Mouse (Mus musculus) c-Kit-positive CD71-negative TER-119-negative erythroid progenitor cells, embryonic 14.5 days (primary cell): ENCODE results near the gene Gldc.
"Not testable (repeated sequence)": the region's sequence is repeated elsewhere in the genome, so short reads cannot be mapped to it uniquely, and the experiment has no call there.

Source experiments
- DNase-seq: peaks from one replicate; pipeline ENCODE4 v3.0.0-alpha.2; 2013; ENCODE audit warnings: low read depth

Gldc gene

DNA sequence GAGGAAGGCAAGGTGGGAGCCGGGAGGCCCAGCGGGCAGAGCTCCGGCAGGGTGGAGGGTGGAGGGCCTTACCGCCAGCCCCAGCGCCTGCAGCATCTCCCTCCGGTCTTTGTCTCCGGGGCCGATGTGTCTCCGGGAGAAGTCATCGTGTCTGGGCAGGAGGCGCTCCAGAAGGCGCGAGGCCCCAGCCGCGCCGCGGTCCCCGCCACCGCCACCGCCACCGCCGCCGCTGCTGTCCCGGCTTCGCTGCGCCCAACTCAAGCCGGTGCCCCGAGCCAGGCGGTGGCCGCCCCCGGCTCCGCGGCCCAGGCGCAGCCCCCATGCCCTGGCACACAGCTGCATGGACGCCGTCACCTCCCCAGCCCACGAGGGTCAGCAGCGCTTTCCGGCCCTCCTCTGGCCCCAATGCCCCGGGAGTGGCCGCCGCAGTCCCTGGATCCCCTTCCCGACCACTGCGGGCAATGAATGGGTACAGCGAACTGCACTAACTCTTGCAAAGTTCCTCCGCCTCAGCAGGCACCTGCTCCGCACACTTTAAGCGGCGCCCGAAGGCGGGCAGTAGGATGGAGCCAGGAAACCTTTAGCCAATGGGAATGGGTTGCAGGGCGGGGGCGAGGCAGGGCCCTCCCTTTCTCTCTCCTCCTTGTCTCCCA lies at the start of gene Gldc:
Gene Gldc (minus strand): TSS at position 511 of the 653 bp plus-strand sequence.
- DNase-seq: peak; percentile 4

DNA sequence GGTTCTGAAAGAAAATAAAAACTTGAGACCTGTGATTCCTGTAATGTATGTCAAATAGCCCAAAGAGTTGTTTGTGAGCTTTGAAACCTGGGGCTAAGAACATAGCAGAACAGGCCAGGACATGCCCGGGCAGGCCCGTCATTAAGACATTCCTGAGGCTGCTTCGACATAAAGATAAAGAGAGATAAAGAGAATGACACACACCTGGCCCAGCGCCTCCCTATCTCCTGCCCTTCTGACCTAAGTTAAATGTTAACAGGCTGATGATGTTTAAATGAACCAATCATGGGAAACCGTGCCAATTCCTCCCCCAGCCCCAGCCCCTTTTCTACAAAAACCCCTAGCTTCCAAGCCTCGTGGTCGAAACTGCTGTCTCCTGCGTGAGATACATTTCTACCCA lies 47.4 kb upstream of the Gldc start:
- not testable (repeated sequence) for DNase-seq

DNA sequence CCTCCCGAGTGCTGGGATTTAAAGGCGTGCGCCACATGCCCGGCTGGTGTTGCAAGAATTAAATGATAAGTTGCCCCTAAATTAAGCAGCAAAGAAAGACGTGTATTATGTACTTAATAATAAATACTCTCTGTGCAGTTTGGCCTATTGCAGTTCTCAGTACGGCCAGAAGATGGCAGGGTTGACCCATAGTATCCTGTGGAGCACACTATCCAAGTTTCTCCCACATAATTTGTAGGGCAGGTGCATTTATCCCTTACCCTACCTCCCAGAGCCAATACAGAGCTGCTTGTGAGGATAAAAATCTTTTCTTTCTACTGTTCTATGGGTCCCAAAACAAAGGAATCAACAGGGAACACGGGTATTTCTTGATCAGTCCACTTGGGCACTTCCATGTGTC lies 42.1 kb upstream of the Gldc start:
- DNase-seq: peak; percentile 17

DNA sequence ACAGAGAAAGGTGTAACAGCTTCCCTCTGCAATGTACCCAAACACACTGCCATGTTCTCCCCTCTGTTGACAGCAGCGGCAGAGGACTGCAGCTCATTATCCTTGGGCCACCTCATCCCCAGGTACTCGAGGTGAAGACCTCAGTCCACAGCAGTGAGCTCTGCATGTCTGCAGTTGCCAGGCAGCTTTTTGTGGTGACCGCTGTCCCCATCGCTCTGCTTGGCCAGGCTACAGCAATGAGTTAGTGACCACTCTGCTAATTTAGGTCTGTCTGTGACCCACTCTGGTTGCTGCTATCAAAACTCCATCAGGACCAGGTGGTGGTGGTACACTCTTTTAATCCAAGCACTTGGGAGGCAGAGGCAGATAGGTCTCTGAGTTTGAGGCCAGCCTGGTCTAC lies 41.0 kb upstream of the Gldc start:
- DNase-seq: no peak

DNA sequence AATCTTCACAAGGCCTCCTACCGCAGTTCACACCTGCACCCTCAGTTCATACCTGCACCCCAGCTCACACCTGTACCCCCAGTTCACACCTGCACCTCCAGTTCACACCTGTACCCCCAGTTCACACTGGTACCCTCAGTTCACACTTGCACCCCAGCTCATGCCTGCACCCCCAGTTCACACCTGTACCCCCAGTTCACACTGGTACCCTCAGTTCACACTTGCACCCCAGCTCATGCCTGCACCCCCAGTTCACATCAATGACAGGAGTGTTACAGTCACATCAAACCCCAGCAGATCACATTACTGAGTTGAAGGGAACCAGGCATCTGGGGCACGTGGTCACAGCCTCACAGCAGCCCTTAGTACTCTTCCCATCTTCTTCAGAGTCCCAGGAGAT lies 40.5 kb upstream of the Gldc start:
- DNase-seq: not testable (repeated sequence)

DNA sequence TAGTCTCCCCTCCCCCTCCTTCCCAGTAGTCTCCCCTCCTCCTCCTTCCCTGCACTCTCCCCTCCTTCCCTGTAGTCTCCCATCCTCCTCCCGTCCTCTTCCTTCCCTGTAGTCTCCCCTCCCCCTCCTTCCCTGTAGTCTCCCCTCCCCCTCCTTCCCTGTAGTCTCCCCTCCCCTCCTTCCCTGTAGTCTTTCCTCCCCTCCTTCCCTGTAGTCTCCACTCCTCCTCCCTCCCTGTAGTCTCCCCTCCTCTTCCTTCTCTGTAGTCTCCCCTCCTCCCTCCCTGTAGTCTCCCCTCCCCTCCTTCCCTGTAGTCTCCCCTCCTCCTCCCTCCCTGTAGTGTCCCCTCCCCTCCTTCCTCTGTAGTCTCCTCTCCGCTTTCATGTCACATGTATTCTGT lies 38.8 kb upstream of the Gldc start:
- DNase-seq: no peak

DNA sequence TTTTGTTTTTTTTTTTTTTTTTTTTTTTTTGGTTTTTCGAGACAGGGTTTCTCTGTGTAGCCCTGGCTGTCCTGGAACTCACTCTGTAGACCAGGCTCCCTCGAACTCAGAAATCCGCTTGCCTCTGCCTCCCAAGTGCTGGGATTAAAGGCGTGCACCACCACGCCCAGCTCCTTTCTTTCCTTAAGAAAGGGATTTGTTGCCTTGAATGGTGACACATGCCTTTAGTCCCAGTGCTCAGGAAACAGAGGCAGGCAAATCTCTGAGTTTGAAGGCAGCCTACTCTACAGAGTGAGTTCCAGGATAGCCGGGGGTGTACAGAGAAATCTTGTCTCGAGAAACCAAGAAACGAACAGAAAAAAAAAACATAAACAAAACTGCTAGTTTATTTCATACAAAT lies 33.8 kb upstream of the Gldc start:
- DNase-seq: not testable (repeated sequence)

DNA sequence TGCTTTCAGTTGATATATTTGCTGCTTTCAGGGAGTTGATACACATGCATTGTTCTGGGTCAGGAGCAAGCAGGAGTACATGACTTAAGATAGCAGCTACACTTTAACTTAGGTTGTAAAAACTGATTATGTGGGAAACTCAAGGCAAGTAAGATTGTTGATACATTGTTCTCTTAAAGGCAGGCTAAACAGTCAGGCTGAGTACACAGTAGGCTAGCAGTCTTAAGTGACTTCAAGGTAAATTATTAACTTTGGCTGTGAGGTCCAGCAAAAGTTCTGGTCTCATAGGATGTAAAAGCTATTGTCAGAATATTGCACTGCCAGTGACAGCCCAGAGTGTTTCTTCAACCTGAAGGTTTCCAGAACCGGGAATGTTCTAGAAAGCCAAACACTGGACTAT lies 31.8 kb upstream of the Gldc start:
- DNase-seq: no peak

DNA sequence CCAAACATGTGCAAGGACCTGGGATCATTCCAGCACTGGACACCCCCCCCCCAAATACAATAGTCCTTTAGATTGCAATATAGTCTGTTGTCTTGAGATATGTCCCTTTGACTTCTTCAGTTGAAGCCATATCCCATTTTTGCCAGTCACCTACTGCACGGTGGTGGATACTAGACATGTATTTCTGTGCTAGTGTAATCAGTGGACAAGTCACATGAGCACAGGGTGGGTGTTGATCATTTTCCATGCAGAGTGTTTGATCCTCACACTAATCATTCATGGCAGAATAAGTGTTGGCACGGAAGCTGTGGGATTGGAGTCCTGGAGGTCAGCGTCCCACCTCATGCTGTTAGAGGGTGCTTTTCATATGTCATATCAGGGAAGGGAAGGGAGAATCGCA lies 30.6 kb upstream of the Gldc start:
- no peak for DNase-seq

DNA sequence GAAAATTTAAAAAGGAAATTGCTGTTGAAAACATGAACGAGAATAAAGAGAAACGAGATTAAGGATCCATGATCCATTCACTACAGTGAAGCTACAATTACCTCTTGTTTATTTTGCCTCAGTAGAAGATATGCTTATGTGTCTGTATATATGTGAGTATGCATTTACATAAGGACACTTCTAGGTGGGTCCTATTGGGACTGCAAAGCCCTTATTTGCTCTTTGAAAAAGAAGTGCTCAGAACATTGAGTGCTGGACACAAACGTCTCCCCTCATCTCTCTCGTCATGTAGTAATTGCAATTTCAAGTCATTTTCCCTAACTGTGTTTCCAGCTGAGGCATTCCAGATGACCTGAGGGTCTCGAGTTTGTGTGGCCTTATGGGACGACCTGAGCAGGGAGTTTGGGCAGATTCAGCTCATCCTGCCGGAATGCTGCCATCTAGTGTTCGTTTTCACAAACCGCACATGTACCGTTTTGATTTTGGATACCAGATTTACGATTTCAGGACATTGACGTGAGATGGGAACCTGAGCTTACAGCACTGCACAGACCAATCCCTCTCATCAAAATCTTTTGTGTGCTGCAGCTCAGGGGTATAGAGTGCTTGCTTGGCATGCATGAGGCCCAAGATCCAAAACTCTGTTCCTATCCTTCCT lies 30.1 kb upstream of the Gldc start:
- DNase-seq: peak; percentile 34

DNA sequence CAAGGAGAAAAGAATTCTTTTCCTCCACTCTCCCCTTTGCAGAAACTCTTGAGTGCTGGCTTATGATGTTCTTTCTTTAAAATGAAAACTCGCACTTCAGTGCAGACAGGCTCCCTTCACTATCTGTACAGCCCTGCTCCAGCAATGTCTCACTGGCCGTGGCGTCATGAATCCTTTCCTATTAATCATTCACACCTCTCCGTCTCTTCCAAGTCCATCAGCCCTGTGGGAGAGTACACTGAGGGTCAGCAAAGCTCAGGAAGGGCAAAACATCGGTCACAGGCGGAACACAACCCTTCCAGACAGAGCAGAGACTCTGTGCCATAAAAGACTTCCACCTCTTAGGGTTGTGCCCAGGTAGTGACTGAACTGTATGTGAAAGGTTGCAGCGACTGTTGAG lies 26.9 kb upstream of the Gldc start:
- no peak for DNase-seq

DNA sequence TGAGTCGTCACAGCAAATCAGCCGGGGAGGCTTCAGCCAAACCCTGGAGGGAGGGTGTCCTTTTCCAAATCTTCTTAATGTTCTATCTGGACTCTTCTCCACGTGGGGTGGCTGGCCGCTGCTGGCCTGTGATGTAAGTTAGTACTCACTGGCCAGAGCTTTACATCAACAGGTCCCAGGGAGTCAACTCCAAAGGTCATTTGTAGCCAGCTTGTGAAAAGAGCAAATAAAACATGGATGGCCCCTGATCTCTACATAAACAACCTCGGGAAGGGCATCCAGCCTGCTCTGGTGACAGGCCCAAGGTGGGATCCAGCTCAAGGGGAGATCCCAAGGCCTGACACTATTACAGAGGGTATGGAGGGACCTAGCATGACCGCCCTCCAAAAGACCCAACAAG lies 19.8 kb upstream of the Gldc start:
- no peak for DNase-seq

DNA sequence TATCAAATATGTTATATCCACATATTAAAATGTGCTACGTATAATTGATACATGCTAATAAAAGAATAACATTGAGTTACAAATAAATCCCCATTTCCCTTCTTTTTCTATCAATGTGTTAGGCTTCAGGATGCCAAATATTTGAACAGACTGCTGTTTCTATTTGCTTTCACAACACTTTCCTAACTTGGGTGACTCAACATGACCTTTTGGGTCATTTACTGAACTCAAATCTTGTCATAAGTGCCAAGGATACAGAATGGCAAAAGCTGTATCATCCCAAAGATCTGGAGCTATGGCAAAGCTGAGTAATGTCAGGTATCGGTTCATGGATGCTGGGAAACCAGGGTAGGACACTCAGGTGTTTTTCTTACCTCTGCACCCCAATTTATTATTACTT lies 12.0 kb upstream of the Gldc start:
- no peak for DNase-seq

DNA sequence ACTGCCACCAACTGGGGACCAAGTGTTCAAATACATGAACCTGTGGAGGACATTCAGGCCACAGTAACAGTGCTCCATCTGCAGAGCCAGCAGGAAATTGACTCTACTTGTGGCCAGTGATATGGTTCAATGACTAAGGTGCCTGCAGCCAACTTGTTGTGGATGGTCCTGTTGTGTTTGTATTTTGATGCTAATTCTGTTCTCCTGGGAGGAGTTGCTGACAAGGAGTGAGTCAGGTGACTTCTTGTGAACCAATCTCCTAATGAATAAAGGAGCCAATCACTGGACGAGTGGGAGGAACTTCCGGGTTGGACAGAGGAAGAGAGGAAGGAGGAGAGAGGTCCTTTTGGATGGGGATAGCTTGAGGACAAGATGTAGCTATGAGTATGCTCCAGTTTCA lies 10.3 kb upstream of the Gldc start:
- DNase-seq: no peak

DNA sequence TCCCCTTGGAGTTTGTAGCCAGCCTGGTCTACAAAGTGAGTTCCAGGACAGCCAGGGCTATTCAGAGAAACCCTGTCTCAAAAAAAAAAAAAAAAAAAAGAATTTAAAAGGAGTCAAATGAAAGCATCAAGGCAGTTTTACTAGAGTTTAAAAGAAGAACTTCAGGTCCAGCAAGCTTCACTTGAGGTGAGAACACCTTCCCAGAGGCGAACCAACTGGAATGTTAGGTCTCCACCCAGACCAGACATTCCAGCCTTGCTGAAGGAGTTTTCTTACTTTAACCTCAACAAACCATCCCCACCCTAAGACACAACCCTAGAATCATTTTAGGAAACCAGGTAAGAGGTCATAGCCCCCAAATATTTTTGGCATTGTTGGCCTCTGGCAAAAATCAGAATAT lies 4.8 kb upstream of the Gldc start:
- no peak for DNase-seq

DNA sequence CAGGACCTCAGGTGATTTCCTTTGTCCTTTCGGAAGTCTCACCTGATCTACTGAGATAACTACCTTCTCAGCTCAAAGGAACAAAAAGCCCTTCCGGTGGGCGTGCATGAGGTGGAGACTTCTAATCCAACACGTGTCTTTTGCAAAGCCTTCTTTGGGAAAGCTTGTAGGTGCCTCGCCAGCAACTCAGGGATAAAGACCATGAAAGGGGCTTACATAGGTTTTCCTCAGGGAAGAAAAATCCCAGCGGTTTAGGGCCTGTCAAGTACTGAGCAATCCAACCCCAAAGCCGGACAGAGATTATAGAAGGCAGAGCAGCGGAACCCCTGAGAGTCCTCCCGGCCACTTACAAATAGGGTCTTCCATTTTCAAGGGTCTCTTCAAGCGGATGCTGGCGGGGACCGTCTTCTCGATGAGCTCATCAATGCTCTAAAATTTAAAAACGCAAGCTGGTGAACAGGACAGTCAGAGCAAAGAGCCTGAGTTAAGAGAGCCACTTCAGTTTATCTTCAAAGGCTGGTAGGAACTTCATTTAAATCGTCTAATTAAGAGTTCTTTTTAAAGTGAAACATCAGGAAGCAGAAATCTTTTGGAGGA lies 1.1 kb downstream of the Gldc start:
- DNase-seq: no peak

DNA sequence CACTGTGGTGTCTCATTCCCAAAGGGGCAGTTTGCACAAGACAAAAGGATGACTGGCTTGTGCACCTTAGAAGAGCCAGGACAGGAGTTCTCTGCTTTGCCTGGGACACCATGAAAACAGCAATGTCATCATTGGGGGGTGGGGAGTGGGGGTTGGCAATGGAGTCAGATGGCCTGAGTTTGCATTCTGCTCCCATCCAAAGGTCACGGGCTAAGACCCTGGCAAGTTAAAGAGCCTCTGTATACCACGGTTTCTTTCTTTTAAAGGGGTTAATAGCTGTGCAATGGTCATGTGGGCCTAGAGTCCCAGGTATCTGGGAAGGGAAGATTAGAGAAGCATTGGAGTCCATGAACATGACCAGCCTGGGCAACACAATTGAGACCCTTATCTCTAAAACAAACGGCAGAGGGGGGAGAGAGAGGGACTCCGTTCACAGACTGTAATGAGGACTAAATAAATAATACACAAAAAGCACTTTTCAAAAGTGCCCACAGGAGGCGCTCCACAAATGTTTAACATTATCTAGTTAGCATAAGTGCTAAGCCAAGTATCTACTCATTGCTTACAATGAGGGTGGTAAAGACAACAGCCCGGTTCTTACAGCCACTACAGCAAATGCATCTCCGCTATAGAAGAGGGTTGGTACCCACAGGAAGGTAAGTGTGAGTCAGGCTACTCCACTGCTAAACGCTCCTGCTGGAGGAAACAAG lies 3.7 kb downstream of the Gldc start:
- no peak for DNase-seq

DNA sequence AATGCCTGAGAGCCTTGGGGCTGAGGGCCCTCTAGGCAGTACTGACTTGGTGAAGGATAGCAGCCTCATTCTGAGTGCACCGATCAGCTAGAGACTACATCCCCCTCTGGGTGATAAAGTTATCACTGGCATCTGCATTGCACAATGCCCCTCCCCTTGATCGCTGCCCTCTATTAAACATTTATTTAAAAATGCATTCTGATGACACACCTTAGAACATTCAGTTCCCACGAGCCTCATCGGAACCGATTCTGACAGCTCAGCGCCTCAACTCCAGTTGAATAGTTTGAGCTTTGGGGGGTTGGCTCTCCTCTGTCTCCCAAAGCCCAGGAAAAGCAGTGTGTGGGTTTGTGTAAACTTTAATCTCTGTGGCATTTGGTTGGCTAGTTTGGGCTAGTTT lies 4.9 kb downstream of the Gldc start:
- no peak for DNase-seq

DNA sequence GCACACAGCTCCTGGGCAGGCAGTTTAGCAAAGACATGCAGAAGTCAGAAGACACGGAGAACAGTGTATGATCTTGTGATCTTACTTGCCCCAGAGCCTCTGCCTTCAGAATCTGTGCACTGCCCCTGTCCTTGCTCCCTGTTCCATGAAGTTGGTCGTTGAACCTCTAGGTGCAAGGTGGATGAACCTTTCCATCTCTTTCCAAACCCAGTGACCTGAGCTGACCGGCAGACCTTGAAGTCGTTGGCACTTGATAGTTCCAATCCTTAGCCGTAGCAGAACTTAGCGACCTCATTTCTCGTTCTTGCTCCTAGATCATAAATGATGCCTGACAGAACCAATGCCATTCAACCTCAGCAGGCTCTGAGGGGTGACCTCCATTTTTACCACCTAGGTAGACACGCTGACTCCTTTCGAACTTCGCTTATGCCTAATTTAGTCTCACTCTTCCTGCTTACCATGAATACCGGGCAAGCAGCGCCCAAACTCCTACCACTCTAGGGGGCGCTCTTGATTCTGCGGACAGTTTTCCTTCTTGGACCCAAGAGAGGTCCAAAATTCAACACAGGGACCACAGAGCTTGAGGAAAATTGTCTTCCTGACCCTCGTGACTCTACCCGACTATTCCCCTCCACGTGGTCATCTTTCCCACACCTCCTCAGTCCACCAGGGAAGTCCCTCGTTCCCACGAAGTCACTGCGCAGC lies 8.3 kb downstream of the Gldc start:
- no peak for DNase-seq

DNA sequence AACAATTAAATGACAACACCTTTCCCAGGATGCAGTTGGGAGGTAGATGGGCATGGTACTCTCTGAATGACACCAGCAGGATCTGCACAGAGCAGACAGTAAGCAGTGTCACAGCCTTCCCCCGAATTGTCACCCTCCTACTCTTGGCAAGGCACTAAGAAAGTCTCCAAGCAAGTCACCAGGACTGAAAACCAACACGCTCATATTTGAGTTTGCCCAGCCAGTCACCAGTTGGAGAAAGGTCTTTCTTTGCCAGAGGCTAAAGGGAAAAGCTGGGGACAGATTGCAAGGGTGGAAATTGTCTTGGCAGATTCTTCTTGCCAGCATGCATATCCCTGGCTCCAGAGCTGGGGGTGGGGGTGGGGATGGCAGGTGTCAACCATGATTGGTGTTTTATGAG lies 11.0 kb downstream of the Gldc start:
- DNase-seq: no peak

DNA sequence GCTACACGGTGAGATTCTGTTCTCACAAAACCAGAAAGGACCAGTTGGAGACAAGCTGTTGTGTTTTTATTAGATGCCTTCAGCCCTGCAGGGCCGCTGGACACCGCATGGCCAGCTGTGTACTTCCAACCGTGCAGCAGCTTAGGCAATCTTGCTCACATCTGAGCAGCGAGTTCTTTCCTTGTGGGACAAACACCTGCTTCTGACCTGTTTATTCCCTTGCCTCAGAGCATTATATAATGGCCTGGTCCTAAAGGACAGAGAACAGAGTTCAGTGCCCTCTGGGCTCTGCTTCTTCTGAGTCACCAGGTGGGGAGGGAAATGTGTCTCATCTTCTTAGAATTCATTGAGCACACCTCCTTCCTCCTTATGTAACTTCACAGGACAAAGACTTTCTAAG lies 12.4 kb downstream of the Gldc start:
- DNase-seq: no peak

DNA sequence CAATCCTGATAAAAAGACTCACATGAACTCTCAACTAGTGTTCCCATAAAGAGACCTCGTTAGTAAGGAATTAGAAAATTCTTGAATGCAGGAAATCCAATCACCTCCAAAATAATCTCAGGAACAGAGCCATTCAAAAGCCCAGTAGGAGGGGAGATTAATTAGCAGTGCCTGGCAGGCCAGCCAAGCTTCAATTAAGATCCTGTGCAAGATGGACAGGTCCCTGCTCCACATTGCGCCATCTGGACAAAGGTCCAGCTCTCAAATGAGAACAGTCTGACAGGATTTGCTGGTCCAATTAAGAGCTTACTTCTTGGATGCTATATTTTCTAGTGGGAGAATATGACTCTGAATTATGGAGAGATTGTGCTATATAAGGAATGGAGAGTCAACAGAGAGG lies 15.2 kb downstream of the Gldc start:
- DNase-seq: no peak

DNA sequence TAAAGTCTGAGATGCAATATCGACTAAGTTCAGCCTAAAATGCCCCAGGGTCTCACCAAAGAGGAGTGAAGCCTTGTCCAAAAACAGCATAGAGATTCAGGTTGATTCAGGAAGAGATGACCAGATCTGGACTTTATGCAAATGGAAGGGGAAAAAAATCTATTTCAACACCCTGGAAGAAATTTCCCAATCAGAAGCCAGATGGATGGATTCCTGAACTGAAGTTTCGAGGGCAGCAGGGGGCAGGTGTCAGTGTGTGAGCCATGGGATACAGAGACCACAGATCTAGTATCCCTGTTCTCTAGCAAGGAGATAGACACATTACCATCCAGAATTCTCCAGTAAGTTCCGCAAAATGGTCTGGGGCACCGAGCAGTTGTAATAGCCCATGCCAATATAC lies 17.0 kb downstream of the Gldc start:
- DNase-seq: no peak
